Mouse (Mus musculus) embryonic fibroblast, embryonic 13.5 days (primary cell): ENCODE results near the gene Mindy4.

Experiments used
- CTCF ChIP-seq: IDR thresholded peaks from 2 replicates; pipeline ENCODE4 v1.5.1; 2011; ENCODE audit warnings: mild to moderate bottlenecking, control low read depth, low read length, moderate library complexity, borderline replicate concordance; ENCODE audit not compliant: insufficient read depth
- POLR2A ChIP-seq: IDR thresholded peaks from 2 replicates; pipeline ENCODE4 v1.6.1; 2011; ENCODE audit warnings: low read depth, mild to moderate bottlenecking, control low read depth, low read length, moderate library complexity

- TF ChIP-seq CTCF (no peak), POLR2A (no peak)
Observed at GRCm38 (mm10) chr6:55214541-55214940, 11.4 kb downstream of the Mindy4 start.
